Mouse (Mus musculus) lung, adult 2 months (tissue): Measurements from ENCODE around the gene Gm21970. TPM values are rescaled to one million over a fixed set of nuclear protein-coding genes. Genes with fewer than 3 reads are reported as not detected.
A peak's percentile ranks its signal among the peaks of the same experiment; 100 is the strongest.

ENCODE experiments used
- DNase-seq: peaks from one replicate; pipeline ENCODE4 v3.0.0; 2022
- H3K4me1 ChIP-seq: fragments of 200-500 bp; 2 replicates; pipeline ENCODE4 v1.6.1; 2011; ENCODE audit warnings: low read length; ENCODE audit not compliant: control insufficient read depth, insufficient read depth
- H3K4me3 ChIP-seq: fragments of 200-500 bp; replicated peaks from 2 replicates; pipeline ENCODE3; 2011; ENCODE audit warnings: low read depth, mild to moderate bottlenecking, control low read depth, low read length; ENCODE audit errors: extremely low read depth
- CTCF ChIP-seq: fragments of 200-500 bp; IDR thresholded peaks from 2 replicates; pipeline ENCODE4 v1.5.1; 2011; ENCODE audit warnings: mild to moderate bottlenecking, low read length, control low read depth; ENCODE audit not compliant: insufficient read depth
- POLR2A ChIP-seq: fragments of 200-500 bp; IDR thresholded peaks from 2 replicates; pipeline ENCODE4 v1.6.1; 2011; ENCODE audit warnings: low read depth, mild to moderate bottlenecking, control low read depth, low read length, borderline replicate concordance; ENCODE audit errors: extremely low read depth
- WGBS: fragments of 180-500 bp; shearing (Covaris S2); methylation state at CpG from one replicate; pipeline ENCODE4 v1.1.7; 2018; 5-methylcytosine and 5-hydroxymethylcytosine counted together
- polyA plus RNA-seq: library from polyadenylated mRNA; depleted of rRNA; stranded (reverse); fragments of >200 nt; gene quantifications from 2 replicates; pipeline ENCODE4 v1.2.3, GENCODE M21; 2012

The Gm21970 gene
- polyA plus RNA-seq, 1 experiment, result not detected

GRCm38 (mm10) chr16:91367066-91367465 lies 24.5 kb upstream of the Gm21970 start:
- no peak for DNase-seq
- Histone ChIP-seq H3K4me1 (peaks cover 21% of the 10 kb centered on the region), H3K4me3 (no peak overlapping the region)
- no peak for TF ChIP-seq POLR2A
- no peak for TF ChIP-seq CTCF
- WGBS, result 73% methylated on average over 2 of the region's 2 CpGs

DNA sequence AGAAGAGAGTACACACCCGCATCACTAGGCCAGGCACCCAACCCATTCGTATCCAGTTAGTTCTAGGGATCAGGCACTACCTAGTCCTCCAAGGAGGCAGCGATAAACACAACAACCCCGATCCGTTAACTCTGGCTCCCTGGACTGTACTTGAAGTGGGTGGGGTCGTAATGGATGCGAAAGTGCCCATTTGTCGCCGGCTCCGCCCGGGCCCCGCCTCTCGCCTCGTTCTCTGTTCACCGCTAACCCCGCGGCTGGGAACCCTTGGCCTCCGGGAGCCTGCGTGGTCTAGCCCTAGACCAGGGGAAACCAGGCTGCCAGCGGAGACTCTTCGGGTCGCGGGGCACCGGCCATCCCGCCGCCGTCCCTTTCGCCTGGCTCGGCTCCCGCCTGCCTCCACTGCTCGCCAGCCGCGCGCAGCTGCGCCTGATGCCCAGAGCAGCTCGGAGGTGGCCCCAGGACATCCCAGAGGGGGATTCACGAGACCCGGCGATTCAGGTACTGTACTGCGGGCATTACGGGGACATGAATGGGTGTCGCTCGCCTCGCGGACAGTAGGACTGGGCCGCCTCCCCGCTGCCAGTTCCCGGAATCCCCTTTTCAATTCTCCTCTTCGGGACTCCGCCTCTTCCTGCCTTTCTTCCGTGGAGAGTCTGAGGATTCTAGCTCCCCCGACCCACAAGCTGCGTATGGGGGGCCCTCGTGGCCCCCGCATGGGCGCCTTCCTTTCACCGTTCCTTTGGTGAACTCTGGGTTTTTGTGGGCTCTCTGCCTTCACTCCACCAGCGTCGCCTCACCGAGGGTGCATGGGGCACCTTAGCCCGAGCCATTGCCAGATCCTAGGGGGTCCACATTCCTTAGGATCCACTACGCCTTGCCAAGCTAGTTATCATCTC lies 18.7 kb upstream of the Gm21970 start, which contains the start of gene Ifnar2:
Ifnar2 (plus strand) TSS at position 207 of the 896 bp plus-strand sequence.
- DNase-seq, result peak; percentile 84
- WGBS, result under 1% methylated on average over 62 of the region's 62 CpGs
- Histone ChIP-seq H3K4me3 (peak within 1 kb of the TSS; percentile 80), H3K4me1 (peaks cover 13% of the 10 kb centered on the region)
- TF ChIP-seq CTCF (no peak), POLR2A (peak; percentile 63; the same call in 1 of the 2 replicates)

DNA sequence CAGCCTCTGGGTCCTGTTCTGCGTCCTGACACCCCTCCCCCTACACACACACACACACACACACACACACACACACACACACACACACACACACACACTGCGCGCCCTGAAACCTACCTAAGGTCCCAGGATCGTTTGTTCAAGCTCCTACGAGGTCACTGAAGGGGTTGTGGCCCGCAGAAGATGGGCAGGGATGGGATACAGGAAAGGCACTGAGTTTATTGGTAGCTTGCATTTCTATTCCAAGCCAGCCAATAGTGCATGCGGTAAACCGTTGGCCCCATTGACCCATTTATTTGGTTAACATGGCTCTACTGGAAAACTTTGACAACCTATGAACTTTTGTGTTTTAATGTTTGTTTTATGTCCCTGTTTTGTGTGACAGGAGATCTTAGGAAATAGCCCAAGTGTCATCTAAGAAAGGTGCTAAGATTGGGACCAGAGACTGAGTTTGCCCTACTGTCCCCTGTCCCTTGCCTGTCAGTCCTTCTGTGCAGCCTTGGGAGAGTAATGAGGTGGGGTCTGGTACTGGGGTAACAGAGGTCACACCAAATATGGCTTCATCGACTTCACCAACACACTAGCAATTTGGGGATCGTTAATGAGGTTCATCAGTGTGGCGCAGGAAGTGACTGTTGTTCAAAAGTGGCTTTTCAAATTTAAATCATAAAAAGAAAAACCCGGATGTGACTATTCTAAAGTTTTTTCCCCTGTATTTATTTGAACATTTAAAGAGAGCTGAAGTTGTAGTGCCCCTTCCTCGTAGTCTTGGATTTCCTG lies 17.9 kb upstream of the Gm21970 start:
- 9% methylated on average over 13 of the region's 13 CpGs for WGBS
- TF ChIP-seq POLR2A, result no peak
- TF ChIP-seq CTCF, result no peak
- Histone ChIP-seq H3K4me3 (peak overlapping the region; percentile 80), H3K4me1 (peaks cover 17% of the 10 kb centered on the region)
- no peak for DNase-seq

DNA sequence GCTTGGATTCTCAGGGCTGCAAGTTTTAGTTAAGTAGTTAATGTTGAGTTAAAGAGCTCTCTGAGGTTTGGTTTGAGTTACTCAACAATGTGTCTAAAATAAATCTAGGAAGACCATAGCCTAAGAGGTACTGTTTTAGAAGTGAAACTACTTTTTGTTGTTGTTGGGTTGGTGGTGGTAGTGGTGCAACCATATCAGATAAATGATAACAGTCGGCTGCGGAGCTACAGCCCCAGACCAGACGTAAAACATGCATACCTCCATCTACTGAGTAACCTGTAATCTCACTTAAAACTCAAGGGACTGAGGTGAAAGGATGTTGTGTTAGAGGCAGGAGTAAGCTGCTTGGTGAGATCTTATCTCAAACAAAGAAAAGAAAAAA lies 17.3 kb upstream of the Gm21970 start:
- TF ChIP-seq CTCF, result no peak
- TF ChIP-seq POLR2A, result no peak
- no peak for DNase-seq
- peaks cover 20% of the 10 kb centered on the region for H3K4me1 ChIP-seq
- WGBS, result 16% methylated on average over 3 of the region's 3 CpGs
- peak overlapping the region; percentile 21 for H3K4me3 ChIP-seq

DNA sequence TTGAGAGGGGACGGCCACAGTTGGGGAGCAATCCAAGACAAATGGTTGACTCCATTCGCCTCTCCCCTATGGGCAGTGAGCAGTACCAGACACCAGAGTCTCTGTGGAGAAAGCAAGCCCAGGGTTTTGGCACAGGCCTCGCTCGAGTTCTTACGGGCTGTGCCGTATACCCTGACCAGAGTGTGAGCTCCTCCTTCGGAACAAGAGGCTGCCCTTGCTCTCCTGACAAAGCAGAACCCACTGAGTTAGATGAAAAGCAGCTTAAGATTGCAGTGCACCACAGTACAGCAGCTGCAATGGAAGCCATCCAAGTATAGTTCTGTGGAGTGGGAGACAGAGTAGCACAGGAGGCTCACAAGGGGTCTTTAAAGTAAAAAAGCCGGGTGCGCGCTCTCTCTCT lies 14.8 kb upstream of the Gm21970 start:
- 76% methylated on average over 10 of the region's 10 CpGs for WGBS
- Histone ChIP-seq H3K4me1 (peaks cover 34% of the 10 kb centered on the region), H3K4me3 (no peak overlapping the region)
- TF ChIP-seq POLR2A, result no peak
- TF ChIP-seq CTCF, result no peak
- no peak for DNase-seq

DNA sequence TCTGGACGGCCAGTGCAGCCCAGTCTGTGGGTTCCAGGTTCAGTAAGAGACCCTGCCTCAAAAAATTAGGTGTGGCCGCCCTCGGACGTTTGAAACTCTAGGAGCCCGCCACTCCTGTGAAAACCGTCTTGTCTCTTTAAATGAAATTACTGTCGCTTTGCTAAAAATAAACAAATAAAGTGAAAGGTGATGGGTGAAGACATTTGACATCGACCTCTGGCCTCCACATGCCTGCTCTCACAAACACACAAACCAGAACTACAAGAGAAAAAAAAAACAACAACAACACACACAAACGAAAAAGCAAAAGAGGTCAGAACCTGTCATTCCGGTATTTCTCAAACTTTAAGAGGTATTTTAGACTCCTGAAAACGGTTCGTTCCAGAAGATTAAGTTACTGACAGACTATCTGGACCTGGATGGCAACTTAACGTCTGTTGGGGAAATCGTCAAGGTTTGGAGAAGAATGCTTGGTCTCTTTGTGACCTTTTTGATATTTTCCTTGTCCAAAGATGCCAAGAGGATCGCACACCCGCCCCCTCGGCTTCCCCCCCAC lies 13.0 kb upstream of the Gm21970 start:
- peaks cover 38% of the 10 kb centered on the region for H3K4me1 ChIP-seq
- 31% methylated on average over 17 of the region's 17 CpGs for WGBS
- TF ChIP-seq CTCF (no peak), POLR2A (no peak)
- DNase-seq, result no peak
- no peak overlapping the region for H3K4me3 ChIP-seq

DNA sequence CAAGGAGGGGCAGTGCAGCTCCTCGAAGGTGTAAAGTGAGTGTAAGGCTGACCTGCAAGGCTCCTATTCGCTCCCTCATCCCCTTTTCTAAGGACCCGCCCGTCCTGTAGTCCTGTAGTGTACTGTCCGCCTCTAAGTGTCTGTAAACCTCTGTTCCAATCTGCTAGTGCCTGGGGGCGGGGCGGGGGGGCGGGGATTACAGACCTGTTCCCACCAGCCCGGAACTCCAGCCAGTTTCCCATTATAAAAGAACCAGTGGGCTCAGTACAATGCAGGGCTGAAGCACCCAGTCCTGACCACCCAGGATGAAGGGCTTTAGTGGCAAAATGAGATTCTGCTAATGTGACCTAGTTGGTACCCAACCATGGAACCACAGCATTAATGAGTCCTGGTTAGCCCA lies 12.5 kb upstream of the Gm21970 start:
- 16% methylated on average over 9 of the region's 9 CpGs for WGBS
- H3K4me3 ChIP-seq, result no peak overlapping the region
- DNase-seq, result no peak

DNA sequence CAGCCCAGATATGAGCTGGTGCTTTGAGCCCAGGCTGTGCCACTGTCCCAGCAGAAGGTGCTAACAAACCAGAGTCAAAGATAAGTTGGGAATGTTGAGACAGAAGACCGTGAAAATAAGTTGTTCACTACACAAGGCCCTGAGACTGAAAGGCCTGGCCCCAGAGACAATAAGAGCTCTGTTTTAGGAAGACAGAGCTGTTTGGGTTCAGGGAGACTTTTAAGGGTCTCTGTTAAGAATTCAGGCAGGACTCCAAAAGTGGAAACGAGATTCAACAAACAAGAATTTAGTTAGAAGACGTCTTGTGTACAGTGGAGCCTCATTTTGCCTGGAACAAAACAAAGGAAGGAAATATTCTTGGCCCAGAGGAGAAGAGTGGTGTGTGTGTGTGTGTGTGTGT lies 12.1 kb upstream of the Gm21970 start:
- WGBS, result 19% methylated on average over 3 of the region's 3 CpGs
- no peak for DNase-seq
- TF ChIP-seq CTCF (no peak), POLR2A (no peak)
- Histone ChIP-seq H3K4me1 (peaks cover 37% of the 10 kb centered on the region), H3K4me3 (no peak overlapping the region)

More for the DNA sequence above, 12.5 kb upstream of the Gm21970 start:
- peaks cover 39% of the 10 kb centered on the region for H3K4me1 ChIP-seq
- TF ChIP-seq CTCF (no peak), POLR2A (no peak)

DNA sequence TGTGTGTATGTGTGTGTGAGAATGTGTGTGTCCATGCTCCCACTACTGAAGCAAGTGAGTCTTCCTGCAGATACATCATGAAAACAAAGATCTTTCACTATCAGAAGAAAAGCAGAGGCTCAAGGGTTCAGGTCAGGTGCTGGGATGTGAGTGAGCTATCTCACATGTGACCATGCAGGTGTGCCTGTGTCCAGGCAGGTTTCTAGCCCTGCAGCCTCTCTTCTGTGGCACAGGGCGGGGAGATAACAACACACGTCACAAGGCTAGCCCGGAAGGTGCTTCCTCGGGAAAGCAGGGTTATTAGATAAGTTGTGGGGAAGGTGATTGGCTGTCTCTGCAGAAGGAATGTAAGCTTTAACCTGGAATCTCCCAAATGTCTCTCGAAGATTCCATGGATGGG lies 11.4 kb upstream of the Gm21970 start:
- Histone ChIP-seq H3K4me1 (peaks cover 41% of the 10 kb centered on the region), H3K4me3 (no peak overlapping the region)
- WGBS, result 49% methylated on average over 5 of the region's 5 CpGs
- TF ChIP-seq CTCF, result no peak
- no peak for TF ChIP-seq POLR2A
- DNase-seq, result no peak
